Mouse (Mus musculus): ENCODE measurements around the gene Zfp341. TPM values are rescaled to one million over a fixed set of nuclear protein-coding genes. Genes with fewer than 3 reads are reported as not detected.

Gene Zfp341
- total and polyA plus RNA-seq, 2 experiments from 2014 or later: 0.40 to 4.4 TPM

- Histone ChIP-seq H3K4me1 (ENCODE audit: control insufficient read depth, insufficient read depth) (0 out of 2 replicates have a peak, but pooled peaks cover 4% of the 10 kb centered on the region), H3K4me3 (ENCODE audit: low read depth, low read length) (no peak overlapping the region), H3K9me3 (replicated peaks; ENCODE audit: control insufficient read depth, low read length) (no peaks in the 10 kb centered on the region), H3K9ac (replicated peaks; ENCODE audit: low read depth, low read length) (no peak overlapping the region), H3K36me3 (replicated peaks; ENCODE audit: control insufficient read depth, insufficient read depth, low read length) (peaks cover 29% of the 10 kb centered on the region), H3K4me2 (ENCODE audit: low read depth, low read length) (no peak overlapping the region), H3K27ac (ENCODE audit: low read depth) (no peak overlapping the region), H3K27me3 (ENCODE audit: control insufficient read depth, insufficient read depth, low read length) (no peaks in the 10 kb centered on the region)
- ATAC-seq (ENCODE audit: insufficient read depth, low read depth) (no peak), DNase-seq (ENCODE audit: low spot score) (no peak)
- WGBS: 38% methylated on average over 3 of the region's 3 CpGs
- no peak for TF ChIP-seq CTCF (IDR thresholded peaks at IDR 0.05; ENCODE audit: low read depth)
- TF ChIP-seq EP300 (IDR thresholded peaks at IDR 0.05; ENCODE audit: low read depth): no peak
Observed at GRCm38 (mm10) chr2:154686819-154687218, 73.7 kb downstream of the Zfp341 start.

DNA sequence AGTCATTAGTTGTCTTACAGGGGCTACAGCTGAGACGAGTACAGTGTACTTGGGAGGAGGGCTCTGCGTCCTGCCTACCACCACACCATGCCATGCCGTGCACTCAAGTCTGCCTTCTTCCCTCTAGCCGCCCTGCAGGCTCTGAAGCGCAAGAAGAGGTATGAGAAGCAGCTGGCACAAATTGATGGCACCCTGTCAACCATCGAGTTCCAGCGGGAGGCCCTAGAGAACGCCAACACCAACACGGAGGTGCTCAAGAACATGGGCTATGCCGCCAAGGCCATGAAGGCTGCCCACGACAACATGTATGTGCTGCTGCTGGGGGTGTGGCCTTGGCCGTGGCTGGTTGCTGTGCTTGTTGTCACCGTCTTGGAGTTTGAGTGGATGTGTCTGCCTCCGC lies 76.3 kb downstream of the Zfp341 start:
- Histone ChIP-seq H3K4me1 (ENCODE audit: control insufficient read depth, insufficient read depth) (0 out of 2 replicates have a peak, but pooled peaks cover 4% of the 10 kb centered on the region), H3K9ac (replicated peaks; ENCODE audit: low read depth, low read length) (no peak overlapping the region), H3K27me3 (ENCODE audit: control insufficient read depth, insufficient read depth, low read length) (no peaks in the 10 kb centered on the region), H3K9me3 (replicated peaks; ENCODE audit: control insufficient read depth, low read length) (no peaks in the 10 kb centered on the region), H3K4me3 (ENCODE audit: low read depth, low read length) (no peak overlapping the region), H3K27ac (ENCODE audit: low read depth) (no peak overlapping the region), H3K36me3 (replicated peaks; ENCODE audit: control insufficient read depth, insufficient read depth, low read length) (peaks cover 53% of the 10 kb centered on the region), H3K4me2 (ENCODE audit: low read depth, low read length) (no peak overlapping the region)
- TF ChIP-seq EP300 (IDR thresholded peaks at IDR 0.05; ENCODE audit: low read depth) (no peak), CTCF (IDR thresholded peaks at IDR 0.05; ENCODE audit: low read depth) (no peak)
- WGBS: 83% methylated on average over 14 of the region's 14 CpGs
- ATAC-seq (ENCODE audit: insufficient read depth, low read depth) (no peak), DNase-seq (ENCODE audit: low spot score) (no peak)

- H3K36me3 ChIP-seq (replicated peaks; ENCODE audit: control insufficient read depth, insufficient read depth, low read length): peaks cover 61% of the 10 kb centered on the region
- no peak overlapping the region for H3K4me2 ChIP-seq (ENCODE audit: low read depth, low read length)
- H3K4me1 ChIP-seq (ENCODE audit: control insufficient read depth, insufficient read depth): 0 out of 2 replicates have a peak, but pooled peaks cover 4% of the 10 kb centered on the region
- H3K27me3 ChIP-seq (ENCODE audit: control insufficient read depth, insufficient read depth, low read length): no peaks in the 10 kb centered on the region
- no peaks in the 10 kb centered on the region for H3K9me3 ChIP-seq (replicated peaks; ENCODE audit: control insufficient read depth, low read length)
- 93% methylated on average over 5 of the region's 5 CpGs for WGBS
- ATAC-seq (ENCODE audit: insufficient read depth, low read depth): no peak
- DNase-seq (ENCODE audit: low spot score): no peak
- H3K9ac ChIP-seq (replicated peaks; ENCODE audit: low read depth, low read length): no peak overlapping the region
- TF ChIP-seq CTCF (IDR thresholded peaks at IDR 0.05; ENCODE audit: low read depth): no peak
- TF ChIP-seq EP300 (IDR thresholded peaks at IDR 0.05; ENCODE audit: low read depth): no peak
- H3K27ac ChIP-seq (ENCODE audit: low read depth): no peak overlapping the region
- no peak overlapping the region for H3K4me3 ChIP-seq (ENCODE audit: low read depth, low read length)
Observed at GRCm38 (mm10) chr2:154690959-154691358, 77.9 kb downstream of the Zfp341 start.

DNA sequence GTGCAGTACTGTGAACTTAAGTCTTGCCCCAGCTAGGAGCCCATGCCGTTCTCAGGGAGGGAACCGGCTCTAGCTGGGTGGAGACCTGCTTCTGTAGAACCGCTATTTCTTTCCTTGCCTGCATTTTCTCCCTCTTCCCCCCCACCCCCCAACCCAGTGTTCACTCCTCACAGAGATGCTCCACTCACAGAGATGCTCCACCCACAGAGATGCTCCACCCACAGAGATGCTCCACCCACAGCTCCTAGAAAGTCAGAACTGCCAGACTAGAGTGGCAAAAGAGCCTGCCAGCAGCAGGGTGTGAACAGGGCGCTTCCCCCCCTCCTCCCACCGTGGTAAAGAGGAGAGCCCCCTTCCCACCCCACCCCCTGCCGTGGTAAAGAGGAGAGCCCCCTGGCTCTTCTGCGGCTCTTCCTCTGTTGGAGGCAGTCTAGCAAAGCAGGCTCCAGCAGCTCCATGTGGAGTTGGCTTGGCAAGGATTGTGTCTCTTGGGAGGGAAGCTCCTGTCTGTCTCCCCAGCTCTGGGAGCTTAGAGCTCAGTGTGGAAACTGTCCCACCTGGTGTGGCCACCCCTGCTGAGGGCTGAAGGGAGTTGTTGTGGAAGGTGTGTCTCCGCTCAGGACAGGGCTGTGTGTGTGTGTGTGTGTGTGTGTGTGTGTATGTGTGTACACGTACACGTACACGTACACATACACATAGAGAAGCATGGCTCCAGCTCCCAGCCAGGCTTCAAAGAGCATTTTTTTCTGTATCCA lies 80.3 kb downstream of the Zfp341 start:
- peak; percentile 31; the same call in 1 of the 2 replicates for ATAC-seq (ENCODE audit: insufficient read depth, low read depth)
- H3K36me3 ChIP-seq (replicated peaks; ENCODE audit: control insufficient read depth, insufficient read depth, low read length): peaks cover 61% of the 10 kb centered on the region
- 59% methylated on average over 11 of the region's 11 CpGs for WGBS

GRCm38 (mm10) chr2:154693941-154694256 lies 80.8 kb downstream of the Zfp341 start:
- ATAC-seq (ENCODE audit: insufficient read depth, low read depth) (peak; percentile 62; the same call in 1 of the 2 replicates), DNase-seq (ENCODE audit: low spot score) (no peak)
- H3K27me3 ChIP-seq (ENCODE audit: control insufficient read depth, insufficient read depth, low read length): no peaks in the 10 kb centered on the region
- no peak overlapping the region for H3K4me2 ChIP-seq (ENCODE audit: low read depth, low read length)
- H3K36me3 ChIP-seq (replicated peaks; ENCODE audit: control insufficient read depth, insufficient read depth, low read length): peaks cover 61% of the 10 kb centered on the region
- no peaks in the 10 kb centered on the region for H3K4me1 ChIP-seq (ENCODE audit: control insufficient read depth, insufficient read depth)
- H3K9me3 ChIP-seq (replicated peaks; ENCODE audit: control insufficient read depth, low read length): no peaks in the 10 kb centered on the region
- no peak overlapping the region for H3K27ac ChIP-seq (ENCODE audit: low read depth)
- WGBS: 75% methylated on average over 12 of the region's 12 CpGs
- no peak for TF ChIP-seq EP300 (IDR thresholded peaks at IDR 0.05; ENCODE audit: low read depth)
- no peak for TF ChIP-seq CTCF (IDR thresholded peaks at IDR 0.05; ENCODE audit: low read depth)
- H3K9ac ChIP-seq (replicated peaks; ENCODE audit: low read depth, low read length): no peak overlapping the region
- no peak overlapping the region for H3K4me3 ChIP-seq (ENCODE audit: low read depth, low read length)

More for the DNA sequence above, 80.3 kb downstream of the Zfp341 start:
- Histone ChIP-seq H3K27ac (ENCODE audit: low read depth) (no peak overlapping the region), H3K27me3 (ENCODE audit: control insufficient read depth, insufficient read depth, low read length) (no peaks in the 10 kb centered on the region), H3K9ac (replicated peaks; ENCODE audit: low read depth, low read length) (no peak overlapping the region), H3K9me3 (replicated peaks; ENCODE audit: control insufficient read depth, low read length) (no peaks in the 10 kb centered on the region), H3K4me3 (ENCODE audit: low read depth, low read length) (no peak overlapping the region), H3K4me1 (ENCODE audit: control insufficient read depth, insufficient read depth) (no peaks in the 10 kb centered on the region), H3K4me2 (ENCODE audit: low read depth, low read length) (no peak overlapping the region)
- TF ChIP-seq EP300 (IDR thresholded peaks at IDR 0.05; ENCODE audit: low read depth): no peak
- DNase-seq (ENCODE audit: low spot score): no peak

DNA sequence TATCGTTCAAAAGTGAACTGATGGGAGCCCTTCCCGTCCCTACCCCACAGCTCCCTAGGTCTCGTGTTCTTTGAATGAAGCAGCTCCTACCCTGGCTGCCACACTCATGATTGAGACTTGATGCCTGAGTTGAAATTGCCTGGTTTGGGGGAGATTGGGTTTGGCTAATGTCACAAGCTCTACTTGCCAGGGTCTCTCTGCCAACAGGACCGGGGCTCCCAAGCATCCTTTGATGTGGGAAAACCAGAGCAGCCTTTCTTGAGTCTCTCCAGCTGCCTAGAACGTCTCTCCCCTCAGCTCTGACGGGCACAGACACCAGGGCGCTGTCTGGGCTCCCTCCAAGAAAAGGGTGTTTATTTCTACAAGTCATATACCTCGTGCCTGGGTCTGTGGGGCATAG lies 82.6 kb downstream of the Zfp341 start:
- H3K4me1 ChIP-seq (ENCODE audit: control insufficient read depth, insufficient read depth): no peaks in the 10 kb centered on the region
- H3K4me2 ChIP-seq (ENCODE audit: low read depth, low read length): no peak overlapping the region
- TF ChIP-seq CTCF (IDR thresholded peaks at IDR 0.05; ENCODE audit: low read depth): no peak
- no peak for TF ChIP-seq EP300 (IDR thresholded peaks at IDR 0.05; ENCODE audit: low read depth)
- DNase-seq (ENCODE audit: low spot score) (no peak), ATAC-seq (ENCODE audit: insufficient read depth, low read depth) (no peak)
- H3K27ac ChIP-seq (ENCODE audit: low read depth): no peak overlapping the region
- H3K9ac ChIP-seq (replicated peaks; ENCODE audit: low read depth, low read length): no peak overlapping the region
- no peaks in the 10 kb centered on the region for H3K9me3 ChIP-seq (replicated peaks; ENCODE audit: control insufficient read depth, low read length)
- peaks cover 48% of the 10 kb centered on the region for H3K36me3 ChIP-seq (replicated peaks; ENCODE audit: control insufficient read depth, insufficient read depth, low read length)
- WGBS: 73% methylated on average over 8 of the region's 8 CpGs
- no peak overlapping the region for H3K4me3 ChIP-seq (ENCODE audit: low read depth, low read length)
- no peaks in the 10 kb centered on the region for H3K27me3 ChIP-seq (ENCODE audit: control insufficient read depth, insufficient read depth, low read length)

Other genes starting within 250 kb of the Zfp341 start
- gene Cdk5rap1, start 240.3 kb upstream of the Zfp341 start, total RNA-seq (2014; rRNA removed; ENCODE audit: low replicate concordance): 12.9 and 32.7 TPM in 2 replicates
- gene Cdk5rap1, start 240.3 kb upstream of the Zfp341 start, polyA plus RNA-seq (2015; fragmentation: Nextera tagmentation; extraction: Ambion mirVana): 20.5 and 24.9 TPM in 2 replicates
- gene Snta1, start 205.2 kb upstream of the Zfp341 start, total RNA-seq (2014; rRNA removed; ENCODE audit: low replicate concordance): 139 and 158 TPM in 2 replicates
- gene Snta1, start 205.2 kb upstream of the Zfp341 start, polyA plus RNA-seq (2015; fragmentation: Nextera tagmentation; extraction: Ambion mirVana): 66.9 and 67.8 TPM in 2 replicates
- gene Cbfa2t2, start 176.8 kb upstream of the Zfp341 start, total RNA-seq (2014; rRNA removed; ENCODE audit: low replicate concordance): 28.0 and 45.1 TPM in 2 replicates
- 18.1 and 18.2 TPM in 2 replicates for gene Cbfa2t2, start 176.8 kb upstream of the Zfp341 start, polyA plus RNA-seq (2015; fragmentation: Nextera tagmentation; extraction: Ambion mirVana)
- 2.0 TPM in 1 of 2 replicates, not detected in the other for gene 1700003F12Rik, start 66.2 kb upstream of the Zfp341 start, total RNA-seq (2014; rRNA removed; ENCODE audit: low replicate concordance)
- gene 1700003F12Rik, start 66.2 kb upstream of the Zfp341 start, polyA plus RNA-seq (2015; fragmentation: Nextera tagmentation; extraction: Ambion mirVana): 0.70 and 1.1 TPM in 2 replicates
- gene Actl10, start 61.5 kb upstream of the Zfp341 start, total RNA-seq (2014; rRNA removed; ENCODE audit: low replicate concordance): 0.23 TPM in 1 of 2 replicates, not detected in the other
- gene Actl10, start 61.5 kb upstream of the Zfp341 start, polyA plus RNA-seq (2015; fragmentation: Nextera tagmentation; extraction: Ambion mirVana): not detected in 2 replicates
- gene Necab3, start 54.4 kb upstream of the Zfp341 start, total RNA-seq (2014; rRNA removed; ENCODE audit: low replicate concordance): 2.8 and 3.9 TPM in 2 replicates
- 1.3 and 2.0 TPM in 2 replicates for gene Necab3, start 54.4 kb upstream of the Zfp341 start, polyA plus RNA-seq (2015; fragmentation: Nextera tagmentation; extraction: Ambion mirVana)
- 8.4 and 11.0 TPM in 2 replicates for gene E2f1, start 43.4 kb upstream of the Zfp341 start, total RNA-seq (2014; rRNA removed; ENCODE audit: low replicate concordance)
- 6.1 and 6.4 TPM in 2 replicates for gene E2f1, start 43.4 kb upstream of the Zfp341 start, polyA plus RNA-seq (2015; fragmentation: Nextera tagmentation; extraction: Ambion mirVana)
- 29.4 and 97.5 TPM in 2 replicates for gene Pxmp4, start 9.6 kb upstream of the Zfp341 start, total RNA-seq (2014; rRNA removed; ENCODE audit: low replicate concordance)
- 40.0 and 42.7 TPM in 2 replicates for gene Pxmp4, start 9.6 kb upstream of the Zfp341 start, polyA plus RNA-seq (2015; fragmentation: Nextera tagmentation; extraction: Ambion mirVana)
- not detected in 2 replicates for gene 4930519P11Rik, start 140 bp downstream of the Zfp341 start, total RNA-seq (2014; rRNA removed; ENCODE audit: low replicate concordance)
- gene 4930519P11Rik, start 140 bp downstream of the Zfp341 start, polyA plus RNA-seq (2015; fragmentation: Nextera tagmentation; extraction: Ambion mirVana): not detected in 2 replicates
- 75.6 and 80.7 TPM in 2 replicates for gene Chmp4b, start 38.4 kb downstream of the Zfp341 start, total RNA-seq (2014; rRNA removed; ENCODE audit: low replicate concordance)
- gene Chmp4b, start 38.4 kb downstream of the Zfp341 start, polyA plus RNA-seq (2015; fragmentation: Nextera tagmentation; extraction: Ambion mirVana): 20.1 and 23.5 TPM in 2 replicates
- gene Gm14214, start 156.7 kb downstream of the Zfp341 start, total RNA-seq (2014; rRNA removed; ENCODE audit: low replicate concordance): not detected in 2 replicates
- gene Gm14214, start 156.7 kb downstream of the Zfp341 start, polyA plus RNA-seq (2015; fragmentation: Nextera tagmentation; extraction: Ambion mirVana): not detected in 2 replicates
- gene Raly, start 177.8 kb downstream of the Zfp341 start, total RNA-seq (2014; rRNA removed; ENCODE audit: low replicate concordance): 255 and 266 TPM in 2 replicates
- gene Raly, start 177.8 kb downstream of the Zfp341 start, polyA plus RNA-seq (2015; fragmentation: Nextera tagmentation; extraction: Ambion mirVana): 21.5 and 21.7 TPM in 2 replicates
- gene a, start 178.1 kb downstream of the Zfp341 start, total RNA-seq (2014; rRNA removed; ENCODE audit: low replicate concordance): not detected in 2 replicates
- not detected in 2 replicates for gene a, start 178.1 kb downstream of the Zfp341 start, polyA plus RNA-seq (2015; fragmentation: Nextera tagmentation; extraction: Ambion mirVana)